13 mouse cellular contexts compared by ENCODE assay signal in genomic region chrX:74481349-74481885, GRCm38 (mm10). TPM values are rescaled to one million over a fixed set of nuclear protein-coding genes. Genes with fewer than 3 reads are reported as not detected.
"Had no signal": no experiment of that assay in that cellular context is flagged by ENCODE, and none has a peak within 500 bp of the region (broad histone marks: within the 10 kb centered on the region; RNA-seq: fewer than 3 reads in every experiment).

Gm6880 (minus strand) TSS chrX:74481399.

RNA-seq across cellular contexts. Expression of gene Gm6880, which starts in this region (rescaled TPM):
- polyA plus RNA-seq: neural tube, embryonic 12.5 days; neural tube, embryonic 13.5 days; neural tube, embryonic 14.5 days; neural tube, embryonic 15.5 days; small intestine, adult 2 months; spleen, adult 2 months; stomach, embryonic 14.5 days; stomach, embryonic 15.5 days; stomach, embryonic 16.5 days; stomach, postnatal 0 days; thymus, adult 2 months; thymus, postnatal 0 days; urinary bladder, adult 2 months had no signal
